Mouse (Mus musculus) bone marrow macrophage, adult 2 months (primary cell): Measurements from ENCODE around the gene Il17c.

Experiments used
- CTCF ChIP-seq: IDR thresholded peaks from 2 replicates; pipeline ENCODE4 v1.5.1; 2012; ENCODE audit warnings: low read depth, mild to moderate bottlenecking, low read length, moderate library complexity
- POLR2A ChIP-seq: IDR thresholded peaks from 2 replicates; pipeline ENCODE4 v1.6.1; 2012; ENCODE audit warnings: mild to moderate bottlenecking, low read depth, low read length, borderline replicate concordance

GRCm38 (mm10) chr8:122444058-122444748 is 22.4 kb downstream of the Il17c start:
- TF ChIP-seq CTCF (no peak), POLR2A (no peak)
